Mouse (Mus musculus) embryonic fibroblast, embryonic 13.5 days (primary cell): ENCODE results near the gene Rrm2. TPM values are rescaled to one million over a fixed set of nuclear protein-coding genes. Genes with fewer than 3 reads are reported as not detected.
A peak's percentile ranks its signal among the peaks of the same experiment; 100 is the strongest.

Source experiments
- H3K27ac ChIP-seq: 2 replicates; pipeline ENCODE4 v1.5.1; 2012; ENCODE audit warnings: low read length, control low read depth, inconsistent platforms; ENCODE audit not compliant: insufficient read depth
- H3K4me1 ChIP-seq: 2 replicates; pipeline ENCODE4 v1.6.1; 2011; ENCODE audit warnings: low read length; ENCODE audit not compliant: control insufficient read depth, insufficient read depth
- H3K4me3 ChIP-seq: 2 replicates; pipeline ENCODE4 v1.5.1; 2011; ENCODE audit warnings: mild to moderate bottlenecking, control low read depth, low read length; ENCODE audit not compliant: insufficient read depth
- CTCF ChIP-seq: IDR thresholded peaks from 2 replicates; pipeline ENCODE4 v1.5.1; 2011; ENCODE audit warnings: mild to moderate bottlenecking, control low read depth, low read length, moderate library complexity, borderline replicate concordance; ENCODE audit not compliant: insufficient read depth
- POLR2A ChIP-seq: IDR thresholded peaks from 2 replicates; pipeline ENCODE4 v1.6.1; 2011; ENCODE audit warnings: low read depth, mild to moderate bottlenecking, control low read depth, low read length, moderate library complexity
- polyA plus RNA-seq: library from polyadenylated mRNA; stranded (reverse); fragments of >200 nt; gene quantifications from 2 replicates; pipeline ENCODE4 v1.2.4, GENCODE M21; 2011; ENCODE audit warnings: low read depth; ENCODE audit not compliant: missing spikeins, insufficient read length

Rrm2 gene
- polyA plus RNA-seq, 1 experiment: 106 TPM

DNA sequence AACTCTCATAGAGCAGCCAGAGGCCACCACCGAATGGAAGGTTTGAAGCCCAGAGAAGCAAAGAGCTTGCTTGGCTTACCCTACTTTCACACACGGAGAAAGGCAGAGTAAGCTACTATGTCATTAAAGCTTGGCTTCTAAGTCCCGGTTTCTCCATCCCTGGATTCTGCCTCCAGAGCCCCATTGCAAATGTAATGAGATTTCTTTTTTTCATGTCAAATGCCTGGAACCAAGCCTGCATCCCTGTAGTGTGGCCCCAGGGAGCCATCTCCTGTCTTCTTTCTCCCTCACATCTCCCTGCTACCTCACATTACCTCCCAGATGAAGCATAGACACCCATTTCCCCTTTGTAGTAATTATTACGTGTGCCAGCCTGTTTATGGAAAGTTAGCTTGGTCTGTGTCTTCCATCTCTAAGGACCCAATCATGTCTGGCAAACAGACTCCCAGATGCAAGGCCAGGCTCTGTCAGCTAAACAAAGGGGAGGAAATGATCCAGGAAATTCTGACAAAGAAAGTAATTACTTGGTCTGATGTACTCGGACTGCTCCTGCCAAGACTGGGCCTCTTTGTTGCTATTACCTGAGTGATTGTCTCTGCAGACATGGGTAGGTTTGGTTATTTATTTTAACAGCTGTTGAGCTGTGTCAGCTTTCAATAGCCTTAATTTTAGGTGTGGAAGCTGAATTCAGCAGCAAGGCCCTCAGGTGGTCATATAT lies 38.7 kb downstream of the Rrm2 start:
- no peaks in the 10 kb centered on the region for H3K4me1 ChIP-seq
- no peak overlapping the region for H3K27ac ChIP-seq
- TF ChIP-seq CTCF: no peak
- no peak for TF ChIP-seq POLR2A
- H3K4me3 ChIP-seq: no peak overlapping the region

DNA sequence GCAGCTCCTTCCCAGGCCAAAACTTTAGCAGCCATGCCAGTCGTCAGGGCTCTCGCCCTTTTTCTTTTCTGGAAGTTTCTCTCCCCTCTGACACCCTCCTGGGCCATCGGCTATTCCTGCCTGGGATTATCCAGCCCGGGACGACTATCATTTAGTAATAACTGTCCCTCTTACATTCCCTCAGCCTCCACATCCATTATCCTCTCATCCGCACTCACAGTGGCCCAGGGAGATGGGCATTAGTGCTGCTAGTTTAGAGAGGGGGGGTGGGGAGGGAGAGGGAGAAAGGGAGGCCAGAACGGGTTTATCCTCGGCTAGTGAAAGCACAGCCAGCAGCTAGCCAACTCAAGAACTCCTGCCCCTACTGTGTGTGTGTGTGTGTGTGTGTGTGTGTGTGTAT lies 39.3 kb downstream of the Rrm2 start:
- TF ChIP-seq POLR2A: no peak
- TF ChIP-seq CTCF: no peak
- Histone ChIP-seq H3K27ac (no peak overlapping the region), H3K4me1 (no peaks in the 10 kb centered on the region), H3K4me3 (no peak overlapping the region)

DNA sequence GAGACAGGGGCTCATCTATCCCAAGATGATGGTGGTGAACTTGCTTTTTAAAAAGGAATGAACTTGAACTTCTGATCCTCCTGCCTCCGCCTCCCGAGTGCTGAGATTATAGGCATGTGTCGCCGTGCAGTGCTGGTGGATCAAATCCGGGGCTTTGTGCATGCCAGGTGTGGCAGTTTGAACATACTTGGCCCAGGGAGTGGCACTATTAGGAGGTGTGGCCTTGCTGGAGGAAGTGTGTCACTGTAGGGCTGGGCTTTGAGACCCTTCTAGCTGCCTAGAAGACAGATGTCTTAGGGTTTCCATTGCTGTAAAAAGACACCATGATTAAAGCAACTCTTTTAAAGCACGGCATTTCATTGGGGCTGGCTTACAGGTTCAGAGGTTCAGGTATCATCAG lies 42.5 kb downstream of the Rrm2 start:
- Histone ChIP-seq H3K27ac (no peak overlapping the region), H3K4me3 (no peak overlapping the region), H3K4me1 (no peaks in the 10 kb centered on the region)
- no peak for TF ChIP-seq POLR2A
- no peak for TF ChIP-seq CTCF

DNA sequence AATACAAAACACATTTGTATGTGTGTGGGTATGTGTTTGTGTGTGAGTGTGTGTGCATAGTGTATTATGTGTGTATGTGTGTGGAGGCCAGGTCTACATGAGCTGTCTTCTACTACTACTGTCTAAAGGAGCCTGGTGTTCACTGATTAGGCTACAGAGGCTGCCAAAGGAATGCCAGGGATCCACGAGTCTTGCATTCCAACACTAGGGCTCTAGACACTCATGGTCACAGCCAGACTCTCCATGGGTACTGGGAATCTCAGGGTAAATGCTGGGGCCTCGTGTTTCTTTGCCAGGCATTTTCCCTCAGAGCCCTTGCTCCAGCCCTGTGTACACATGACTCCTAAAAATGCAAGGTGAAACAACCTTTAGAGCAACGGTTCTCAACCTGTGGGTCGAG lies 45.6 kb downstream of the Rrm2 start:
- no peak overlapping the region for H3K4me3 ChIP-seq
- TF ChIP-seq POLR2A (no peak), CTCF (no peak)
- no peaks in the 10 kb centered on the region for H3K4me1 ChIP-seq
- no peak overlapping the region for H3K27ac ChIP-seq

DNA sequence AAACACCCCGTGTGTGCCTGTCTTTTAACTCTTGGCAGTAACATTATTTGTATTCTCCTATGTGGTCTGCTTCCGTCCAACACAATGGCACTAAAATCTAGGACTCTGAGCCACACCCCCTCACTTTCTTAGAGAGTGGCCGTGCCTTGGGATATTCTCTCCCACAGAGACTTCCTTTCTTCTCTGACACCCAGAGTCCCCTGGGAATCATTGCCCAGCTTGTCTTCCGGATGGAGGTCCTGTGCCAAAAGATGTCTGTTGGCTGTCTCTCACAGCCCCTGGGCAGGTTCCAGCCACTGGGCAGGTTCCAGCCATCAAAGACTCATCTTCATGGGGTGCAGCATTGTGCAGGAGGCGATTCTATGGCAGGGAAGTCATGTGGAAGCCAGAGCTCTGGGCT lies 46.7 kb downstream of the Rrm2 start:
- TF ChIP-seq CTCF (no peak), POLR2A (no peak)
- Histone ChIP-seq H3K4me3 (no peak overlapping the region), H3K4me1 (no peaks in the 10 kb centered on the region), H3K27ac (no peak overlapping the region)

DNA sequence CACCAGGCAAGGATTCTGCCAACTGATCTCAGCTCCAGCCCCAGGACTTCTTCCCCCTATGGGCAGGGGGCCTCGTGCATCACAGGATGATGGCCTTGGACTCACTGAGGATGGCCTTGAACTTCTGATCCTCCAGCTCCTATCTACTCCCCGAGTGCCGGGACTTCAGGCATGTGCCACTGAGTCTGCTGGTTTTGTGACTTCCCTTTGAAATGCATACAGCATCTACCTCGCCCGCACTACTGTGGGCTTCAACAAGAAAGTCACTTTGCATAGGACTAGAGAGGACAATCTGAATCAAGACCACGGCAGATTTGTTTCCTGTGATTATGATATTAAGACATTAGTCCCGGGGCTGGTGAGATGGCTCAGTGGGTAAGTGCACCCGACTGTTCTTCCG lies 47.4 kb downstream of the Rrm2 start:
- no peak for TF ChIP-seq CTCF
- Histone ChIP-seq H3K4me3 (no peak overlapping the region), H3K27ac (no peak overlapping the region)

DNA sequence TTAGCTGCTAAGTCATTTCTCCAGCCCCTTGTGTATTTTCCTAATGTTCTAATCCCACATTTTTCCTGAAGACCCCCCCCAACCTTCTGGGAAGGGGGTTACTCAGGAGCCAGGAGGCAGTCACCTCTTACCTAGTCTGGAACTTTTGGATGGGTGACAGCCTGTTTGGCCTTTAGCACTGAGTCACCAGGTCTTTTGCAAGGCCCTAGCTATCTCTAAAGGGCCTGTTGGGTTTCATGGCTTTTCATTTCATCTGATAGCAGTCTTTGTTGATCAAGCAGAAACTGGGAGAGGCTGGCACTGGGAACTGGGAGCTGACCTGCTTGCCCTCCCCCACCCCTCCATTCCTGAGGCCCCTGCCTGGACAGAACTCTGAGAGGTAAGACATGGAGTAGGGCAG lies 49.3 kb downstream of the Rrm2 start:
- Histone ChIP-seq H3K4me3 (no peak overlapping the region), H3K27ac (no peak overlapping the region), H3K4me1 (no peaks in the 10 kb centered on the region)
- TF ChIP-seq CTCF (no peak), POLR2A (no peak)

More for the DNA sequence above, 47.4 kb downstream of the Rrm2 start:
- H3K4me1 ChIP-seq: no peaks in the 10 kb centered on the region

DNA sequence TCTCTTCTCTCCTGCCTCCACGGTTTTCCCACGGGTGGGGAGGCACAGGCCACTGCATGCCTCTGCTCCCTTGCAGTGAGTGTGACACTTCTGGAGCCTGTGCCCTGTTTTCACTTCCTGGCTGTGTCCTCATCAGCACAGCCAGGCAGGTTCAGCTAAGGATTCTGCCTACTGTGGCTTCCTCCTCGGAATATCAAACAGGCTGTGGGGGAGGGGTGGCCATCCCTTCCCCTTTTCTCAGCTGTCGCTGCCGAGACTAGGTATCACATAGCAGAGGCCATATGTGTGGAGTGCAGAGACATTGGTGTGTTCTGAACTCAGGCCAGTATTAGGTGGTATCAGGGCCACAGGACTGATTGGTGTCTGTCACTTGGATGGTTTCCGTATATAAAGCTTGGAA lies 50.3 kb downstream of the Rrm2 start:
- no peaks in the 10 kb centered on the region for H3K4me1 ChIP-seq
- H3K4me3 ChIP-seq: no peak overlapping the region
- no peak overlapping the region for H3K27ac ChIP-seq
- TF ChIP-seq CTCF (no peak), POLR2A (no peak)

DNA sequence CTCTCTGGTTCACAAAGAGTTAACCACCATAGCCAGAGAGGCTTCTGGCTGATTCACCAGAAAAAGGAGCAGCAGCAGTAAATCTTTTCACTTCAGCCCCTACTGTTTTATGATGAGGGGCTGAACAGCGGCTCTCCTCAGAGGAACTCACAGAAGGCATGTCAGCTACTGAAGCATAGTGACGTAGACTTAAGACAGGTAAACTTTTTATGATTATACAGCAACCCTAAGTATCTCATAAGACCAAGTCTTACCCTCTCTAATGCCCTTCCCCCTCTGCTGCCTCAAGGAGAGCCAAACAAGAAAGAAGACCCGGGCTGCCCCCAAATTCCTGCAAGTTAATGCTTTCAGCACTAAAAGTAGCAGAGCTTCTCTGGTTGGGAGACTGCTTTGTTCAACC lies 54.2 kb downstream of the Rrm2 start:
- Histone ChIP-seq H3K4me1 (no peaks in the 10 kb centered on the region), H3K4me3 (0 out of 2 replicates have a peak overlapping the region, but pooled peaks have one; percentile 8), H3K27ac (no peak overlapping the region)
- no peak for TF ChIP-seq POLR2A
- TF ChIP-seq CTCF: no peak

Other genes with a start within 250 kb of the Rrm2 start
- 15.9 and 25.6 TPM in 2 replicates for gene Taf1b, start 209.9 kb upstream of the Rrm2 start, polyA plus RNA-seq
- gene Grhl1, start 136.0 kb upstream of the Rrm2 start, polyA plus RNA-seq: 0.23 and 0.61 TPM in 2 replicates
- 3.2 and 5.9 TPM in 2 replicates for gene Klf11, start 57.0 kb upstream of the Rrm2 start, polyA plus RNA-seq
- 1.4 and 3.4 TPM in 2 replicates for gene Cys1, start 26.4 kb upstream of the Rrm2 start, polyA plus RNA-seq
- gene Mboat2, start 122.6 kb downstream of the Rrm2 start, polyA plus RNA-seq: 16.6 and 17.2 TPM in 2 replicates